Mouse (Mus musculus): ENCODE measurements around the gene Gpc6. TPM values are rescaled to one million over a fixed set of nuclear protein-coding genes. Genes with fewer than 3 reads are reported as not detected.
A peak's percentile ranks its signal among the peaks of the same experiment; 100 is the strongest.

Gpc6 gene
- total RNA-seq, 1 experiment from 2014 or later = not detected

GRCm38 (mm10) chr14:117641853-117642252 lies 716.7 kb downstream of the Gpc6 start:
- no peak for ATAC-seq (replicated peaks; ENCODE audit: insufficient number of reproducible peaks, low FRiP score, low TSS enrichment, poor library complexity, severe bottlenecking)

DNA sequence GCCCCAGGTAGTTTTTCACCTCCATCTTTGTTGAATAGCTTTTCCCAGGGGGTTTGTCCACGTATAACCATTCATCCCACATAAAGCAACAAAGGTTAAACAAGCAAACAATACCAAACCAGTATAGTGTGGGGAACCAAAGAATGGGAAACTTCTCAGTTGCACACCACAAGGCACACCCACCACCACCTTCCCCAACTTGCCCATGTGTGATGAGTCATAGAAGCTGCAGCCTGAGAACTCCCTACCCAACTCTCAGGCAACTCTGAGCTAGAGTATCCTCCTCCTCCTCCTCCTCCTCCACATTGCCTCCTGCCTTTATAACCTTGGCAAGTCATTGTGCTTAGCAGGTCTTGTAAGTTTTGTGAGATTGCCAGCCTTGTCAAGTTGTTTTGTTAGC lies 718.0 kb downstream of the Gpc6 start:
- peak; percentile 87 for ATAC-seq (replicated peaks; ENCODE audit: insufficient number of reproducible peaks, low FRiP score, low TSS enrichment, poor library complexity, severe bottlenecking)

DNA sequence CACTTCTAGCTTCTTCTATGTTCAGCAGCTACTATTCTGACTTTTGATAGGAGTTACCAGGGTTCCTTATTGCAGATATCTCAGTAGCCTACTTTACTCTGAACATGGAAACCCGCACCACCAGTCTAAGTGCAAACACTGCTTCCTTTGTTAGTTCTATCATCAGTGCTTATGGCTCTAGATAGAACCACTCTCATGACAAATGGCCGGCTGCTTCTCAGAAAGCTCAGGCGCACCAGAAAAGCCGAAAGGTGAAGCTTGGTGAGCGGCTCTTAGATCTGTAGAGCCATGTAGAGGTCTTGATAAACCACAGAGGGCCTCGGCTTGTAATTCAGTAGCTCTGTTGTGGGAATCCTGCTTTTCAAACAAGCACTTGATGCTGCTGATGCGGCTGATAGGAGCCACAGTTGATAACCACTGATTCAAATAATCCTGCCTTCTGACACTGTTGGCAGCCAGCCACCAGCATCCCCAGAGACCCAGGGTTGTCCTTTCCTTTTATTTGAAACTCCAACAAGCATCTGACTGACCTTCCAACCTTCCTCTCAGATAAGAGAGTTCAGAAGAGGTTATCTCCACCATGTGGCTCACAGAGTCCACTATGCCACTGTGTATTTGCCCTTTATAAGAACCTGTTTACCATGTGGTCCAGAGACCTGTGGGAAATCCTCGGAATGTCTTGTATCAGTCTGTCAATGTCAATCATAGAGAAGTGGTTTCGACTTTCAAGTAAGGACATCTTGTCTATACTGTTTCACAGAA lies 723.3 kb downstream of the Gpc6 start:
- ATAC-seq (replicated peaks; ENCODE audit: insufficient number of reproducible peaks, low FRiP score, low TSS enrichment, poor library complexity, severe bottlenecking) = no peak

DNA sequence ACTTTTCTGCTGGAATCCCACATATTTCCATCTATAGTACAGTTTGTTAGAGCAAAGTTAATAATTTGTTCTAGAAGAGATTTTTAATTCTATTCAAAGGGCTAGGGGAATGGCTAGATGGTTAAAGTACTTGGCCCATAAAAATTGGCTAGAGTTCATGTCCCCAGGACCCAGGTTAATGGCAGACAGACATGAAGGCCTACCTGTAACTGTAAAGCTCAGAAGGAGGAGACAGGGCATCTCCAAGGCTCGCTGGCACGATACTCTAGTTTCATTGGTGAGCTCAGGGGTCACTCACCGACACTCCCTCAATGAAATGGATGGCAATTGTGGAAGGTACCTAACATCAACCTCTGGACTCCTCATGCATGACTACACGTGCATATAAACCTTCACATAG lies 725.0 kb downstream of the Gpc6 start:
- no peak for ATAC-seq (replicated peaks; ENCODE audit: insufficient number of reproducible peaks, low FRiP score, low TSS enrichment, poor library complexity, severe bottlenecking)

DNA sequence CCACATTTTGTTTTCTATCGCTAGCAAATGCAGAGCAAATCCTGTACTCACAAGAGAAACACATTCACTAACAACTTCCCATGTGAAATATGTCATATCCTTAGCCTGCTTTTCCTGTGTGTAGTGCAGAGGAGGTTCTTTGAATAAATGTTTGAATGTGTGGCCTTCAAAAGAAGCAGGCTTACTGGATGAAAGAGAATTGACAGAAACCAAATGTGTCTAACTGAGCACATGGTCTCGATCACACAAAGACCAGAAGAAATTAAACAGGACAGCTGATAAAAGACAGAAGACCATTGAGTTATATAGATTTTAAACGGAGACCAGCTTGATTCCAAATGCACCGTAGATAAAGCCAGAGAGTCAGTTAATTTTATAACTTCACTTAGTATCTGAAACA lies 726.2 kb downstream of the Gpc6 start:
- no peak for ATAC-seq (replicated peaks; ENCODE audit: insufficient number of reproducible peaks, low FRiP score, low TSS enrichment, poor library complexity, severe bottlenecking)

- ATAC-seq (replicated peaks; ENCODE audit: insufficient number of reproducible peaks, low FRiP score, low TSS enrichment, poor library complexity, severe bottlenecking) = no peak
Measured at GRCm38 (mm10) chr14:117651938-117652337, 726.8 kb downstream of the Gpc6 start.

DNA sequence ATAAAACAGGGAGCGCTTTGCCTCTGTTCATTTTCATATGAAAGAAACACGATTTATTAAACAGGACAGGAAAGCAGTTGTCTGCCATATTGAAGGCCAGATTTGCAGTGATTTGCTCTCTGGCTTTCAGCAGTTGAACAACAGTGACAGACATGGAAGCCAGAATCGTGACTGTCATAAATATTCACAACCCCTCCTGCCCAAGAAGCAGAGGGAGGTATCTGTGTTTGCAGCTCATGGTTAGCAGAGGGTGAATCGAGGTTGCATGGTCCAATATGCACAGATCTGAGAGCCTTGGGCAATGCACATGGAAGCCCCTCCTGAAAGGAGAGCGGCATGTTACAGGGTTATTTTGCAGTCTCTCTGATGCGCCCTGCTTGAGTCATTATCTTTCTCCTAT lies 730.3 kb downstream of the Gpc6 start:
- no peak for ATAC-seq (replicated peaks; ENCODE audit: insufficient number of reproducible peaks, low FRiP score, low TSS enrichment, poor library complexity, severe bottlenecking)

GRCm38 (mm10) chr14:117659198-117659761 lies 734.2 kb downstream of the Gpc6 start:
- no peak for ATAC-seq (replicated peaks; ENCODE audit: insufficient number of reproducible peaks, low FRiP score, low TSS enrichment, poor library complexity, severe bottlenecking)

GRCm38 (mm10) chr14:117662261-117662660 lies 737.1 kb downstream of the Gpc6 start:
- ATAC-seq (replicated peaks; ENCODE audit: insufficient number of reproducible peaks, low FRiP score, low TSS enrichment, poor library complexity, severe bottlenecking) = no peak

GRCm38 (mm10) chr14:117664796-117665195 lies 739.7 kb downstream of the Gpc6 start:
- no peak for ATAC-seq (replicated peaks; ENCODE audit: insufficient number of reproducible peaks, low FRiP score, low TSS enrichment, poor library complexity, severe bottlenecking)

DNA sequence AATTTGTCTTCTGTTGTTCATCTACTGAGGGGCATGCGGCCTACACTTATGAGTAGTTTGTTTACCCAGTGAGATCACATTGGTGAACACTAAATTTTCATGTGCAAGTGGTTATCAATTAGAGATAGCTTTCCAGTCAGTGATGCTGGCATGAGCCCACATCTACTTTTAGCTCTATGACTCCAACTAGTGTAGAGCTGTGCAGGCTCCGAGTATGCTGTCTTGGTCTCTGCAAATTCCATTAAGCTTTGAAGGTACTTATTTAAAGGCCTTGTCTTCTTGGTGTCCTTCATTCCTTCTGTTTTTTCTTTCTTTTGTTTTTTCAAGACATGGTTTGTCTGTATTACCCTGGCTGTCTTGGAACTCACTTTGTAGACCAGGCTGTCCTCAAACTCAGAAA lies 741.0 kb downstream of the Gpc6 start:
- ATAC-seq (replicated peaks; ENCODE audit: insufficient number of reproducible peaks, low FRiP score, low TSS enrichment, poor library complexity, severe bottlenecking) = no peak

DNA sequence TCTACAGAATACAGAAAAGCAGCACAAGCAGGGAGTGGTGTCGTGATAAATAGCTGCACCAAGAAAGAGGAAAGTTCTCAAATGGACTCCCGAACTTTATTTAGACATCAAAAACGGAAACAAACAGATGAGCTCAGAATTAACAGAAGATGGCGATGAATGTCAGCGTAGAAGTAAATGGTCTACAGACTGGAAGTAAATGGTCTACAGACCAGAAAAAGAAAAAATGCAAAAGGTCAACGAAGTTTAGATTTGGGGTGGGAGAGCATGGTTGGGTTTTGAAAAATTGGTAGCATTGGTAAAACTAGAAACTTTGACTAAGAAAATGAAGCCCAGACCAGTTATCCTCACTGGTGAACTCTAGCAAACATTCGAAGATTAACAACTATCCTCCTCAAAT lies 748.4 kb downstream of the Gpc6 start:
- ATAC-seq (replicated peaks; ENCODE audit: insufficient number of reproducible peaks, low FRiP score, low TSS enrichment, poor library complexity, severe bottlenecking) = no peak

- no peak for ATAC-seq (replicated peaks; ENCODE audit: insufficient number of reproducible peaks, low FRiP score, low TSS enrichment, poor library complexity, severe bottlenecking)
Measured at GRCm38 (mm10) chr14:117674482-117674881, 749.4 kb downstream of the Gpc6 start.

- no peak for ATAC-seq (replicated peaks; ENCODE audit: insufficient number of reproducible peaks, low FRiP score, low TSS enrichment, poor library complexity, severe bottlenecking)
Measured at GRCm38 (mm10) chr14:117679926-117680325, 754.8 kb downstream of the Gpc6 start.

DNA sequence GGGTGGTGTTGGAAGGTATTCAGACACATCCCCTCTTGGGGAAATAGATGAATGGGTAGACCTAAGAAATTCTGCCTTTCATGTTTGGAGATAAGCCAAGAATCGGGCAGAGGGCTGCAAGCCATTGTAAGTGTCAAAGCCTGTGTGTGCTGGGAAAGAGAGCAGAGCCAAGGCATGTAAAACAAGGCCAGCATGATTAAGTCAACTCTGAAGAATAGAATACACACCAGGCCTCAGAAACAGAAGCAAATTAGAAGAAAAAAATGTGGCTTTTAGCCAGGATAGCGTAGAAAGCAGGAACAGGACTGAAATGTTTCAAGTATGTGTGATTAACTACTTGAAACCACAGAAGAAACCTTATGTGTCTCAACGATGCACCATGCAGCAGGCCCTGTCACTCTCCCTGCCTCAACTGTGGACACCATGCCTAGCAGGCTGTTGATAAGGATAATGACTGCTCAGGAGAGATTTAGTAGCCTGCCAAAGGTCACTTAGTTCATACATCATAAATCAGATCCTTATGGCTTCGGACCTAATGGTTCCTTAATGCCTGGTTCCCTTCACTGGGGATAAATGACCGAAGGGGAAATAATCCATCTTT lies 756.3 kb downstream of the Gpc6 start:
- ATAC-seq (replicated peaks; ENCODE audit: insufficient number of reproducible peaks, low FRiP score, low TSS enrichment, poor library complexity, severe bottlenecking) = no peak

GRCm38 (mm10) chr14:117683149-117683548 lies 758.0 kb downstream of the Gpc6 start:
- no peak for ATAC-seq (replicated peaks; ENCODE audit: insufficient number of reproducible peaks, low FRiP score, low TSS enrichment, poor library complexity, severe bottlenecking)

DNA sequence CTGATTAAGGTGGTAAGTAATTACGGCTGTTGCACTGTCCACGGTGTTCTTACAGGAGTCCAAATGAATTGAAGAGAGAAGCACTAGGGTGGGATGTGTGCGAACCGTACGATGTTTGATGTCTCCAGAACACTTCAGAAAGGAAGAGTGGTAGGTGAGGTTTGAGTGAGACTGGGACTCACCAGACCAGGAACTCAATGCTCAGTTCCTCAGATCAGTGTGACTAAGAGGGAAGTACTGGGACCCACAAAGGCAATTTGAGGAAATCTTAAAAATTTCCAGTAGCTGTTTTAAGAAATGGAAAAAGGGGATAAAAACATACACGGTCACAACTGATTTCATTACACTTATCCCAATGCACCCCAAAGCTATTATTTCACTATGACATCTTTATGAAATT lies 764.7 kb downstream of the Gpc6 start:
- no peak for ATAC-seq (replicated peaks; ENCODE audit: insufficient number of reproducible peaks, low FRiP score, low TSS enrichment, poor library complexity, severe bottlenecking)

DNA sequence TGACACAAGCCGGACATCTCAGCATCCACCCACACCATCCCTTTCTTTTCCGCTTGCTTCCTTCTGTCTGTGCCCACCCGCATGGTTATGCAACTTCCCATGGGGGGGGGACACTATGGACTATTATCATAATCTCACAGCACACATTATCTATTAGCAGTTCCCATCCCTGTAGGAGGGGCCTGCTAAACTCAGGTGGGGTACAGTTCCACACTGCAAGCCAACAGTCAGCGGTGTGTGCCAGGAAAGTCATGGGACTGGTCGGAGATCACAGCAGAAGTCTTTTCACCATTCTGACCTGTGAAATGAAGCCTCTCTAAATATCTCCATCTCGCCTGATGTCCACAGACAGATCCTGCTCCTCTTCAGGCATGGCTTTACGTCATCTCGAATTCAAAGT lies 770.5 kb downstream of the Gpc6 start:
- ATAC-seq (replicated peaks; ENCODE audit: insufficient number of reproducible peaks, low FRiP score, low TSS enrichment, poor library complexity, severe bottlenecking) = no peak

DNA sequence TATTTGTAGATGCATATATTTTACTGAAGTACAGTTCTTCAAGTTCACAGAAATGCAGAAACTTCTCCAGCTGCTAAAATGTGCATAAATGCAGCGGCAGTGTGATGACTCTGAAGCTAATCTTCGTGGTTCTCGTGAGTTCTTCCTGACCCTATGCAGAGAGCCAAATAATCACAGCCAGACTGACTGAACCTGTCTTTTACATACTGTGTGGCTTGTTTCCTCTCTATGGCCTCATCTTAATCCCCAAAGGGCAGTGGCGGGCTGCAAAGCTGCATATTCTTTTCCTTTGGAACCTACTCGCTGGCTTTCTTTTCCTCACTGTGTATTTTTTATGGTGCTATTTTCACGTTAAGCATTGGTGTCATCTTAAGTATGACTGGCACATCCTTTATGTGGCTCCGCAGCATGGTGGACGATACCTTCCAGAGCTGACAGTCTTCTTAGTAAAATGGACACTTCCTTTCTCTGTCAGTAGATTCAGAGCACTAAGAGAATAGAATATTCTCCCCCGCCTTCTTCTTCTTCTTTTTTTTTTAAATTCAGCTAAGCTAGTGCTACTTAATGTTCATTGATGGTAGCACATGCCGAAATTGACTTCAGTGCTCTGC lies 775.7 kb downstream of the Gpc6 start:
- no peak for ATAC-seq (replicated peaks; ENCODE audit: insufficient number of reproducible peaks, low FRiP score, low TSS enrichment, poor library complexity, severe bottlenecking)

- no peak for ATAC-seq (replicated peaks; ENCODE audit: insufficient number of reproducible peaks, low FRiP score, low TSS enrichment, poor library complexity, severe bottlenecking)
Measured at GRCm38 (mm10) chr14:117708817-117709216, 783.7 kb downstream of the Gpc6 start.
